Mouse (Mus musculus) MEL (cell line): ENCODE results near the gene Fam107b.

Experiments
- BHLHE40 ChIP-seq: IDR thresholded peaks from 2 replicates; pipeline ENCODE4 v1.6.1; 2012; ENCODE audit warnings: low read depth, mild to moderate bottlenecking, inconsistent platforms, low read length, improper control_type of control experiment, borderline replicate concordance
- CHD1 ChIP-seq: IDR thresholded peaks from 2 replicates; pipeline ENCODE4 v1.6.1; 2012; ENCODE audit warnings: low read depth, mild to moderate bottlenecking, inconsistent platforms, low read length, improper control_type of control experiment
- CTCF ChIP-seq, 3 experiments: IDR thresholded peaks in 2 of 3; conservative IDR thresholded peaks in 1 of 3; 2 replicates each; pipeline ENCODE4 v1.5.1; 2011 to 2012; ENCODE audit warnings: low read length in 3 of 3, low read depth in 2 of 3, mild to moderate bottlenecking in 2 of 3, improper control_type of control experiment in 1 of 3, inconsistent platforms in 1 of 3, mixed read lengths in 1 of 3, moderate library complexity in 1 of 3; ENCODE audit not compliant: control insufficient read depth in 1 of 3, insufficient read depth in 1 of 3, poor library complexity in 1 of 3, severe bottlenecking in 1 of 3
- E2F4 ChIP-seq: IDR thresholded peaks from 2 replicates; pipeline ENCODE4 v1.6.1; 2011; ENCODE audit warnings: low read depth, low read length, improper control_type of control experiment, borderline replicate concordance
- EP300 ChIP-seq, 2 experiments: IDR thresholded peaks; 2 replicates each; pipeline ENCODE4 v1.6.1; 2011; ENCODE audit warnings: improper control_type of control experiment in 2 of 2, low read length in 2 of 2, low read depth in 1 of 2, mild to moderate bottlenecking in 1 of 2
- GABPA ChIP-seq: IDR thresholded peaks from 2 replicates; pipeline ENCODE4 v1.6.1; 2012; ENCODE audit warnings: low read depth, mild to moderate bottlenecking, inconsistent platforms, low read length, improper control_type of control experiment, moderate library complexity
- MAFK ChIP-seq: IDR thresholded peaks from 2 replicates; pipeline ENCODE4 v1.6.1; 2011; ENCODE audit warnings: low read depth, mild to moderate bottlenecking, low read length, improper control_type of control experiment, borderline replicate concordance
- MYC ChIP-seq: IDR thresholded peaks from 2 replicates; pipeline ENCODE4 v1.6.1; 2011; ENCODE audit warnings: low read depth, mild to moderate bottlenecking, low read length, improper control_type of control experiment, moderate library complexity
- NRF1 ChIP-seq: IDR thresholded peaks from 2 replicates; pipeline ENCODE4 v1.6.1; 2014; ENCODE audit warnings: low read depth, mild to moderate bottlenecking, inconsistent platforms, low read length, improper control_type of control experiment, moderate library complexity; ENCODE audit not compliant: poor library complexity, insufficient read depth, severe bottlenecking
- POLR2A ChIP-seq, 2 experiments: IDR thresholded peaks; 2 replicates each; pipeline ENCODE4 v1.6.1; 2011 to 2012; ENCODE audit warnings: low read length in 2 of 2, mild to moderate bottlenecking in 2 of 2, control low read depth in 1 of 2, improper control_type of control experiment in 1 of 2, low read depth in 1 of 2, moderate library complexity in 1 of 2; ENCODE audit not compliant: control insufficient read depth in 1 of 2, insufficient read depth in 1 of 2, poor library complexity in 1 of 2
- TBP ChIP-seq: IDR thresholded peaks from 2 replicates; pipeline ENCODE4 v1.8.0; 2011; ENCODE audit warnings: low read depth, low read length, improper control_type of control experiment
- UBTF ChIP-seq: IDR thresholded peaks from 2 replicates; pipeline ENCODE4 v1.6.1; 2012; ENCODE audit warnings: low read depth, mild to moderate bottlenecking, inconsistent platforms, low read length, improper control_type of control experiment, moderate library complexity, borderline replicate concordance; ENCODE audit not compliant: insufficient read depth
- USF1 ChIP-seq: IDR thresholded peaks from 2 replicates; pipeline ENCODE4 v1.6.1; 2014; ENCODE audit warnings: low read depth, mild to moderate bottlenecking, inconsistent platforms, low read length, improper control_type of control experiment, moderate library complexity
- ZMIZ1 ChIP-seq: IDR thresholded peaks from 2 replicates; pipeline ENCODE4 v1.6.1; 2012; ENCODE audit warnings: low read depth, mild to moderate bottlenecking, inconsistent platforms, low read length, improper control_type of control experiment, moderate library complexity

DNA sequence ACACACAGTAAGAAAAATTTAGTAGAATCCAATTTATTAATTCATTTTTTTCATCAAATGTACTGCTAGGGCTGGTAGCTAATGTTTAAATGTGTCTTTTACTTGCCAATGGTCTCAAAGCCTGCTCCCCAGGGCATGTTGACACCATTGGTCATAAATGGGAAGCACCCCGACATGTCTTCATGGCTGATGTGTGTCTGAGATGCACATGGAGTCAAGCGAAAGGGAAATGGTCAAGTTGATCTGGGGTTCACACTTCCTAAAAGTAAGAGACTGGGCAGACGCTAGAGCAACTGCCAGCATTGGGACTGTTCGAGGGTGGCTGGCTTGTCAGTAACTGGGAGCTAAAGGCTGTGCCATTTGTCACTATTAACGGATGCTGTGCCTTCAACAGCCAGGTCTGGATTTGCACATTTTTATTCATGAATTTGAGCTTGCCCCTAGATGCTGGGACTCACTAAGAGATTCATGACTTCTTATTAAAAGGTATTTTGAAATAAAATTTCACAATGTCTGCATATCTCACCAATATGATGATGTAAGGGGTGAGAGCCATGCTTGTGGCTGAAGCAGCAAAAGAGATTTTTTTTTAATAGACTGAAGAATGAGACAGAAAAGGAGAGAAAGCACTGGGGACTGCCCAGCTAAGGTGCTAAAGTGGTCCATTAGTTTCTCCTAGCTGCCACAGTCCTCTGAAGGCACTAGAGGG is 60.6 kb downstream of the Fam107b start:
- TF ChIP-seq CTCF (IDR thresholded peaks at IDR 0.05 in 2 of 3, conservative IDR thresholded peaks at IDR 0.05 in 1 of 3; ENCODE audit: control insufficient read depth in 1 of 3, insufficient read depth in 1 of 3, low read depth in 2 of 3, low read length in 3 of 3, poor library complexity in 1 of 3, severe bottlenecking in 1 of 3), result no peak
- TF ChIP-seq BHLHE40, result no peak
- no peak for TF ChIP-seq EP300 (IDR thresholded peaks at IDR 0.05; ENCODE audit: low read depth in 1 of 2, low read length in 2 of 2)
- no peak for TF ChIP-seq CHD1
- TF ChIP-seq POLR2A (IDR thresholded peaks at IDR 0.05; ENCODE audit: control insufficient read depth in 1 of 2, insufficient read depth in 1 of 2, low read depth in 1 of 2, low read length in 2 of 2, poor library complexity in 1 of 2), result no peak
- no peak for TF ChIP-seq E2F4
- TF ChIP-seq UBTF, result no peak
- no peak for TF ChIP-seq ZMIZ1
- TF ChIP-seq NRF1, result no peak
- no peak for TF ChIP-seq TBP
- TF ChIP-seq USF1, result no peak
- TF ChIP-seq GABPA, result no peak
- no peak for TF ChIP-seq MAFK
- TF ChIP-seq MYC, result no peak
